Mouse (Mus musculus) forebrain, embryonic 12.5 days (tissue): ENCODE measurements around the gene 1700025G04Rik. TPM values are rescaled to one million over a fixed set of nuclear protein-coding genes. Genes with fewer than 3 reads are reported as not detected.

Experiments used
- ATAC-seq: fragments of 200-750 bp; cut with Nextera tagmentation; 2 replicates; pipeline ENCODE4 v1.8.0; 2017; ENCODE audit warnings: moderate TSS enrichment; ENCODE audit not compliant: low FRiP score
- H3K27ac ChIP-seq: fragments of 300-500 bp; sonication (generic); 2 replicates; pipeline ENCODE4 v1.5.1; 2016; ENCODE audit warnings: mild to moderate bottlenecking
- H3K27me3 ChIP-seq: fragments of 300-500 bp; sonication (generic); 2 replicates; pipeline ENCODE4 v1.6.1; 2016; ENCODE audit warnings: mild to moderate bottlenecking
- H3K36me3 ChIP-seq: fragments of 300-500 bp; sonication (generic); replicated peaks from 2 replicates; pipeline ENCODE4 v1.6.1; 2016; ENCODE audit warnings: mild to moderate bottlenecking
- H3K4me1 ChIP-seq: fragments of 300-500 bp; sonication (generic); 2 replicates; pipeline ENCODE4 v1.6.1; 2016
- H3K4me2 ChIP-seq: fragments of 300-500 bp; sonication (generic); 2 replicates; pipeline ENCODE4 v1.6.1; 2016; ENCODE audit warnings: mild to moderate bottlenecking, moderate library complexity
- H3K4me3 ChIP-seq: fragments of 300-500 bp; sonication (generic); replicated peaks from 2 replicates; pipeline ENCODE4 v1.5.1; 2016; ENCODE audit warnings: mild to moderate bottlenecking
- H3K9ac ChIP-seq: fragments of 300-500 bp; sonication (generic); 2 replicates; pipeline ENCODE4 v1.6.1; 2016; ENCODE audit warnings: mild to moderate bottlenecking
- H3K9me3 ChIP-seq: fragments of 300-500 bp; sonication (generic); 2 replicates; pipeline ENCODE4 v1.6.1; 2016
- WGBS: fragments of 180-500 bp; shearing (Covaris S2); methylation state at CpG from one replicate; pipeline ENCODE4 v1.1.7; 2016; 5-methylcytosine and 5-hydroxymethylcytosine counted together
- polyA plus RNA-seq: library from polyadenylated mRNA; unstranded; fragments of >200 nt; fragmentation: Nextera tagmentation; extraction: Ambion mirVana; gene quantifications from 2 replicates; pipeline ENCODE4 v1.2.1, GENCODE M21; 2016

The 1700025G04Rik gene
- polyA plus RNA-seq, 1 experiment from 2014 or later = 36.4 TPM

GRCm38 (mm10) chr1:151963248-151963647 lies 126.7 kb downstream of the 1700025G04Rik start:
- H3K4me3 ChIP-seq = no peak overlapping the region
- H3K4me2 ChIP-seq = no peak overlapping the region
- H3K27ac ChIP-seq = no peak overlapping the region
- no peaks in the 10 kb centered on the region for H3K36me3 ChIP-seq
- H3K9me3 ChIP-seq = no peaks in the 10 kb centered on the region
- 92% methylated on average over 7 of the region's 7 CpGs for WGBS
- H3K4me1 ChIP-seq = peaks cover 11% of the 10 kb centered on the region; the same call in 1 of the 2 replicates
- ATAC-seq = no peak
- H3K27me3 ChIP-seq = no peaks in the 10 kb centered on the region
- H3K9ac ChIP-seq = no peak overlapping the region

- no peak overlapping the region for H3K4me2 ChIP-seq
- no peaks in the 10 kb centered on the region for H3K9me3 ChIP-seq
- no peak overlapping the region for H3K9ac ChIP-seq
- H3K4me3 ChIP-seq = no peak overlapping the region
- no peaks in the 10 kb centered on the region for H3K36me3 ChIP-seq
- no peaks in the 10 kb centered on the region for H3K27me3 ChIP-seq
- no peak overlapping the region for H3K27ac ChIP-seq
- H3K4me1 ChIP-seq = peaks cover 16% of the 10 kb centered on the region; the same call in 1 of the 2 replicates
- ATAC-seq = no peak
- 74% methylated on average over 6 of the region's 6 CpGs for WGBS
Measured at GRCm38 (mm10) chr1:151962078-151962477, 127.8 kb downstream of the 1700025G04Rik start.

GRCm38 (mm10) chr1:151961204-151961603 lies 128.7 kb downstream of the 1700025G04Rik start:
- H3K27ac ChIP-seq = no peak overlapping the region
- H3K9ac ChIP-seq = no peak overlapping the region
- WGBS = 88% methylated on average over 10 of the region's 10 CpGs
- no peaks in the 10 kb centered on the region for H3K9me3 ChIP-seq
- H3K27me3 ChIP-seq = no peaks in the 10 kb centered on the region
- no peak overlapping the region for H3K4me3 ChIP-seq
- no peak overlapping the region for H3K4me2 ChIP-seq
- peaks cover 16% of the 10 kb centered on the region; the same call in 1 of the 2 replicates for H3K4me1 ChIP-seq
- H3K36me3 ChIP-seq = no peaks in the 10 kb centered on the region
- no peak for ATAC-seq

GRCm38 (mm10) chr1:151959010-151959409 lies 130.9 kb downstream of the 1700025G04Rik start:
- no peak overlapping the region for H3K27ac ChIP-seq
- peaks cover 24% of the 10 kb centered on the region for H3K4me1 ChIP-seq
- no peaks in the 10 kb centered on the region for H3K9me3 ChIP-seq
- no peaks in the 10 kb centered on the region for H3K27me3 ChIP-seq
- ATAC-seq = no peak
- WGBS = 64% methylated on average over 3 of the region's 3 CpGs
- no peaks in the 10 kb centered on the region for H3K36me3 ChIP-seq
- no peak overlapping the region for H3K4me2 ChIP-seq
- no peak overlapping the region for H3K9ac ChIP-seq
- no peak overlapping the region for H3K4me3 ChIP-seq

- no peak overlapping the region for H3K4me3 ChIP-seq
- no peaks in the 10 kb centered on the region for H3K27me3 ChIP-seq
- no peak overlapping the region for H3K27ac ChIP-seq
- peaks cover 28% of the 10 kb centered on the region for H3K4me1 ChIP-seq
- H3K36me3 ChIP-seq = no peaks in the 10 kb centered on the region
- no peak overlapping the region for H3K9ac ChIP-seq
- no peak for ATAC-seq
- no peak overlapping the region for H3K4me2 ChIP-seq
- 78% methylated on average over 3 of the region's 3 CpGs for WGBS
- no peaks in the 10 kb centered on the region for H3K9me3 ChIP-seq
Measured at GRCm38 (mm10) chr1:151958442-151958841, 131.5 kb downstream of the 1700025G04Rik start.

- Histone ChIP-seq H3K27ac (no peak overlapping the region), H3K4me3 (no peak overlapping the region), H3K9me3 (no peaks in the 10 kb centered on the region), H3K4me2 (no peak overlapping the region), H3K4me1 (peaks cover 36% of the 10 kb centered on the region), H3K9ac (no peak overlapping the region), H3K27me3 (no peaks in the 10 kb centered on the region), H3K36me3 (no peaks in the 10 kb centered on the region)
- WGBS = 25% methylated on average over 7 of the region's 7 CpGs
- ATAC-seq = no peak
Measured at GRCm38 (mm10) chr1:151957669-151958068, 132.3 kb downstream of the 1700025G04Rik start.

- H3K4me1 ChIP-seq = peaks cover 31% of the 10 kb centered on the region
- H3K4me2 ChIP-seq = no peak overlapping the region
- H3K4me3 ChIP-seq = no peak overlapping the region
- WGBS = 75% methylated on average over 5 of the region's 5 CpGs
- H3K9me3 ChIP-seq = no peaks in the 10 kb centered on the region
- no peak overlapping the region for H3K9ac ChIP-seq
- H3K36me3 ChIP-seq = no peaks in the 10 kb centered on the region
- no peaks in the 10 kb centered on the region for H3K27me3 ChIP-seq
- no peak overlapping the region for H3K27ac ChIP-seq
- no peak for ATAC-seq
Measured at GRCm38 (mm10) chr1:151955866-151956265, 134.1 kb downstream of the 1700025G04Rik start.

GRCm38 (mm10) chr1:151953563-151953962 lies 136.4 kb downstream of the 1700025G04Rik start:
- peaks cover 30% of the 10 kb centered on the region for H3K4me1 ChIP-seq
- no peaks in the 10 kb centered on the region for H3K27me3 ChIP-seq
- H3K27ac ChIP-seq = no peak overlapping the region
- no peaks in the 10 kb centered on the region for H3K9me3 ChIP-seq
- H3K4me2 ChIP-seq = no peak overlapping the region
- H3K36me3 ChIP-seq = no peaks in the 10 kb centered on the region
- 39% methylated on average over 7 of the region's 7 CpGs for WGBS
- no peak overlapping the region for H3K4me3 ChIP-seq
- H3K9ac ChIP-seq = no peak overlapping the region
- ATAC-seq = peak; percentile 54; the same call in 1 of the 2 replicates

GRCm38 (mm10) chr1:151948065-151948464 lies 141.9 kb downstream of the 1700025G04Rik start:
- Histone ChIP-seq H3K4me2 (no peak overlapping the region), H3K9ac (no peak overlapping the region), H3K27me3 (no peaks in the 10 kb centered on the region), H3K4me3 (no peak overlapping the region), H3K4me1 (peaks cover 57% of the 10 kb centered on the region), H3K36me3 (no peaks in the 10 kb centered on the region), H3K27ac (no peak overlapping the region), H3K9me3 (no peaks in the 10 kb centered on the region)
- no peak for ATAC-seq
- WGBS = 78% methylated on average over 3 of the region's 3 CpGs

GRCm38 (mm10) chr1:151947571-151947970 lies 142.4 kb downstream of the 1700025G04Rik start:
- no peak for ATAC-seq
- WGBS = 39% methylated on average over 4 of the region's 4 CpGs
- no peak overlapping the region for H3K4me2 ChIP-seq
- H3K36me3 ChIP-seq = no peaks in the 10 kb centered on the region
- H3K9me3 ChIP-seq = no peaks in the 10 kb centered on the region
- H3K9ac ChIP-seq = no peak overlapping the region
- no peaks in the 10 kb centered on the region for H3K27me3 ChIP-seq
- peaks cover 54% of the 10 kb centered on the region for H3K4me1 ChIP-seq
- 0 out of 2 replicates have a peak overlapping the region, but pooled peaks have one; percentile 5 for H3K27ac ChIP-seq
- no peak overlapping the region for H3K4me3 ChIP-seq

GRCm38 (mm10) chr1:151944457-151945223 lies 145.3 kb downstream of the 1700025G04Rik start:
- WGBS = 17% methylated on average over 10 of the region's 10 CpGs
- no peak overlapping the region for H3K9ac ChIP-seq
- peak; percentile 57 for ATAC-seq
- H3K9me3 ChIP-seq = no peaks in the 10 kb centered on the region
- no peaks in the 10 kb centered on the region for H3K36me3 ChIP-seq
- no peak overlapping the region for H3K4me3 ChIP-seq
- H3K27me3 ChIP-seq = no peaks in the 10 kb centered on the region
- H3K4me1 ChIP-seq = peaks cover 60% of the 10 kb centered on the region
- H3K4me2 ChIP-seq = no peak overlapping the region
- H3K27ac ChIP-seq = peak overlapping the region; percentile 71

GRCm38 (mm10) chr1:151943681-151944237 lies 146.2 kb downstream of the 1700025G04Rik start:
- no peaks in the 10 kb centered on the region for H3K27me3 ChIP-seq

More at GRCm38 (mm10) chr1:151943681-151944237, 146.2 kb downstream of the 1700025G04Rik start:
- no peaks in the 10 kb centered on the region for H3K9me3 ChIP-seq
- peaks cover 62% of the 10 kb centered on the region for H3K4me1 ChIP-seq
- H3K9ac ChIP-seq = no peak overlapping the region
- no peak overlapping the region for H3K4me2 ChIP-seq
- H3K36me3 ChIP-seq = no peaks in the 10 kb centered on the region
- H3K27ac ChIP-seq = peak overlapping the region; percentile 71
- no peak overlapping the region for H3K4me3 ChIP-seq
- ATAC-seq = peak; percentile 67
- whole genome bisulfite sequencing = 29% methylated on average over 8 of the region's 8 CpGs
